Mouse (Mus musculus) kidney, postnatal 25 days (tissue): ENCODE measurements at regions not wholly inside any gene's neighbourhood (a gene's known extent, or its start where the extent isn't known, plus 50 kb on each side); places are given as distances from the start of the nearest gene placed in this dataset.
A peak's percentile ranks its signal among the peaks of the same experiment; 100 is the strongest.

Experiments used
- DNase-seq, 2 experiments: peaks; one replicate each; pipeline ENCODE4 v3.0.0; 2021; ENCODE audit warnings: mixed read lengths in 2 of 2

GRCm38 (mm10) chr7:51307757-51308156, 203.1 kb upstream of the Ano5 start:
- no peak for DNase-seq

- no peak for DNase-seq
These were observed 200.6 kb upstream of the Ano5 start for GRCm38 (mm10) chr7:51310191-51310590.

GRCm38 (mm10) chr7:51339841-51340540, 170.8 kb upstream of the Ano5 start:
- peak in 1 of 2 experiments; percentile 31 for DNase-seq

GRCm38 (mm10) chr7:51347521-51347920, 163.3 kb upstream of the Ano5 start:
- DNase-seq, result no peak

GRCm38 (mm10) chr7:51360134-51360533, 150.7 kb upstream of the Ano5 start:
- no peak for DNase-seq

- no peak for DNase-seq
These were observed 133.2 kb upstream of the Ano5 start for GRCm38 (mm10) chr7:51377584-51377983.
